Mouse (Mus musculus) kidney, adult 2 months (tissue): ENCODE data around the gene Pds5a. TPM values are rescaled to one million over a fixed set of nuclear protein-coding genes. Genes with fewer than 3 reads are reported as not detected.
"Not testable (repeated sequence)": the region's sequence is repeated elsewhere in the genome, so short reads cannot be mapped to it uniquely, and the experiment has no call there.

Experiments used
- DNase-seq: peaks from one replicate; pipeline ENCODE4 v3.0.0; 2021
- H3K27ac ChIP-seq: fragments of 200-500 bp; 2 replicates; pipeline ENCODE4 v1.5.1; 2012; ENCODE audit warnings: low read depth, low read length, control low read depth, inconsistent platforms; ENCODE audit not compliant: insufficient read depth
- H3K27me3 ChIP-seq: fragments of 200-500 bp; replicated peaks from 2 replicates; pipeline ENCODE4 v1.6.1; 2012; ENCODE audit warnings: mild to moderate bottlenecking, moderate library complexity, low read length, inconsistent platforms; ENCODE audit not compliant: control insufficient read depth, insufficient read depth
- H3K36me3 ChIP-seq: fragments of 200-500 bp; 2 replicates; pipeline ENCODE4 v1.6.1; 2012; ENCODE audit warnings: mild to moderate bottlenecking, moderate library complexity, low read length, inconsistent platforms; ENCODE audit not compliant: control insufficient read depth, insufficient read depth
- H3K4me1 ChIP-seq: fragments of 200-500 bp; 2 replicates; pipeline ENCODE4 v1.6.1; 2011; ENCODE audit warnings: low read length; ENCODE audit not compliant: control insufficient read depth, insufficient read depth
- H3K4me3 ChIP-seq: fragments of 200-500 bp; 2 replicates; pipeline ENCODE4 v1.5.1; 2011; ENCODE audit warnings: mild to moderate bottlenecking, low read depth, low read length, control low read depth; ENCODE audit not compliant: insufficient read depth
- CTCF ChIP-seq: fragments of 200-500 bp; conservative IDR thresholded peaks from 2 replicates; pipeline ENCODE4 v1.5.1; 2011; ENCODE audit warnings: low read depth, mild to moderate bottlenecking, control low read depth, low read length, moderate library complexity, mixed read lengths; ENCODE audit not compliant: insufficient read depth, insufficient read length
- POLR2A ChIP-seq: fragments of 200-500 bp; IDR thresholded peaks from one replicate; pipeline ENCODE4 v1.6.1; 2011; ENCODE audit warnings: low read depth, low read length, control low read depth
- WGBS: fragments of 180-500 bp; shearing (Covaris S2); methylation state at CpG from one replicate; pipeline ENCODE4 v1.1.7; 2018; 5-methylcytosine and 5-hydroxymethylcytosine counted together
- polyA plus RNA-seq: library from polyadenylated mRNA; depleted of rRNA; stranded (reverse); fragments of >200 nt; gene quantifications from 2 replicates; pipeline ENCODE4 v1.2.3, GENCODE M21; 2012

The Pds5a gene
- polyA plus RNA-seq, 1 experiment, result 17.3 TPM

DNA sequence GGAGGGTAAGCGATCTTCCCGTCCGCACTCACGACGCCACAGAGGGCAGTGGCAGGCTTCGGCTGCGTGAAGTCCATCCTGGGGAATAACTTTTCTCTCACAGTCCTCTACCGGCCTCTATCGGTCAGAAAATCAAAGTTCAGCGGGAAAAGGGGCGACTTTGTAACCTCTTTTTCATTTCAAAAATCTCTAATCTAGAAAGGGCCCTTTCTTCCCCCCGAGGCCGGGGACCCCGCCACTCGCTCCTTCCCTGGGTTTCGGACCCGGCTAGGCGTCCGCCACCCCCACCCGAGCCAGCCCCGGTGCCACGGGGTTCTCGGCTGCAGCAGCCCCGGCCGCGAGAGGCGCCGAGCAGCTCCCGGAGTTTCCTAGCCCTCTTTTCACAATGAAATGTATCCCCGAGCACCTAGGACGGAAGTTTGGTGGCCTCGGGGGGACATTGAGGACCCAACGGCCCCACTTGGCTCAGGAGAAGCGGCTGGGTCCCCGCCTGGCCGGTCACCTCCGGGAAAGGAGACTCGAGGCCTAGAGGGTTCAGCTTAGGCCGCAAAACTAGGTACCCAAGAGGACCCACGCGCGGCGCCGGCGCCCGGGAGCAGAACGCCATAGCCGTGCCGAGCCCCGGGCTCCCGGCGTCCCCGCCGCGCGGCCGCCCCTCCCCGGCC, 1.1 kb downstream of the Pds5a start:
- H3K4me3 ChIP-seq, result peak overlapping the region; percentile 86
- under 1% methylated on average over 58 of the region's 58 CpGs for WGBS
- H3K27ac ChIP-seq, result peak overlapping the region; percentile 53
- no peaks in the 10 kb centered on the region for H3K36me3 ChIP-seq
- peak; percentile 86 for DNase-seq
- TF ChIP-seq CTCF (peak; percentile 74), POLR2A (no peak)
- peaks cover 6% of the 10 kb centered on the region; the same call in 1 of the 2 replicates for H3K4me1 ChIP-seq
- no peaks in the 10 kb centered on the region for H3K27me3 ChIP-seq

DNA sequence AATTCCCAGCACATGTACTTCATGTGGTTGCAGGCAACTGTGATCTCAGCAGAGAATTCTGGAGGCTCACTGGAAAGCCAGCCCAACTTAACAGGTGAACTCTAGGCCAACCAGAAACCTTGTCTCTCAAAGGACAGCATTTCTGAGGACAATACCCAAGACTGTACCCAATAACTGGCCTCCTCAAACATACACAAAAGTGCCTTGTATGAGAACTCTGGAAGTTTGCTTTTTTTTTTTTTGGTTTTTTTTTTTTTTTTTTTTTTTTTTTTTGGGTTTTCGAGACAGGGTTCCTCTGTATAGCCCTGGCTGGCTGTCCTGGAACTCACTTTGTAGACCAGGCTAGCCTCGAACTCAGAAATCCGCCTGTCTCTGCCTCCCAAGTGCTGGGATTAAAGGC, 4.0 kb downstream of the Pds5a start:
- WGBS, result 67% methylated on average over 3 of the region's 3 CpGs
- H3K36me3 ChIP-seq, H3K27ac ChIP-seq, H3K27me3 ChIP-seq, DNase-seq, H3K4me1 ChIP-seq, H3K4me3 ChIP-seq: not testable (repeated sequence)

DNA sequence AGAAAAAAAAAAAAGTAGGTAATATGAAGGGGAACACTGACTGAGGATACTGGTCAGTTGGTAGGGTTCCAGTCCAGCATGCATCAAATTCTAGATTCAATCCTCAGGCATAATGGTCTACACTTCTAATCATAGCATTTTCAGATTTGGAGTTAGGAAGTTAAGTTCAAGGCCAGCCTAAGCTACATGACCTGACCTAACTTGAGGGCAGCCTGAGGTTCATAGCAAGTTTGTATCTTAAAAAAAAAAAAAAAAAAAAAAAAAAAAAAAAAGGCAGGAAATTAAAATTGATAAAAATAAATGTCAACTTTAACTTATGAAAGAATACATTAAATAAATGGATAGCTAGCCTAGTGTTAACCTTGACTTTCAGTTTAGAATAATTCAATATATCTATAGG, 5.1 kb downstream of the Pds5a start:
- no peak overlapping the region for H3K27ac ChIP-seq
- no peak overlapping the region for H3K4me3 ChIP-seq
- H3K27me3 ChIP-seq, result no peaks in the 10 kb centered on the region
- H3K36me3 ChIP-seq, result no peaks in the 10 kb centered on the region
- DNase-seq, result no peak
- TF ChIP-seq POLR2A, result no peak
- TF ChIP-seq CTCF, result no peak
- H3K4me1 ChIP-seq, result peaks cover 6% of the 10 kb centered on the region; the same call in 1 of the 2 replicates

DNA sequence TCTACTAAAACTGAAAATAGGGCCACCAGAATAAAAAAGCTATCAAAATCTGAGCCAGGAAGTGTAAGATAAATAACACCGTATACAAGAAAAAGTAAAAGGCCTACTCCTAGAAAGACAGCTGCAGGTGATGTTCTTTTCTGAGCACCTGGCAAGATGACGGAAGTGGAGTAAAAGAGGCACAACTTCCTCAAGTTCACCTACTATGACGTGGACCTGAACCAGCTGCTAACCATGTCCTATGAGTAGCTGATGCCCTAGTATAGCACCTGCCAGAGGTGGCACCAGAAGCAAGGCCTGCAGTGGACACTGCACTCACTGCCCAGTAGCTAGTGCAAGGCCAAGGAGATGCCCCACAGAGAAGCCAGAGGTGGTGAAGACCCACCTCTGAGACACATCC, 9.3 kb downstream of the Pds5a start:
- no peaks in the 10 kb centered on the region for H3K27me3 ChIP-seq
- no peaks in the 10 kb centered on the region for H3K36me3 ChIP-seq
- H3K4me3 ChIP-seq, result no peak overlapping the region
- no peak overlapping the region for H3K27ac ChIP-seq
- H3K4me1 ChIP-seq, result no peaks in the 10 kb centered on the region; the same call in 1 of the 2 replicates
- TF ChIP-seq CTCF, result no peak
- TF ChIP-seq POLR2A, result no peak
- no peak for DNase-seq
- WGBS, result 79% methylated on average over 3 of the region's 3 CpGs

DNA sequence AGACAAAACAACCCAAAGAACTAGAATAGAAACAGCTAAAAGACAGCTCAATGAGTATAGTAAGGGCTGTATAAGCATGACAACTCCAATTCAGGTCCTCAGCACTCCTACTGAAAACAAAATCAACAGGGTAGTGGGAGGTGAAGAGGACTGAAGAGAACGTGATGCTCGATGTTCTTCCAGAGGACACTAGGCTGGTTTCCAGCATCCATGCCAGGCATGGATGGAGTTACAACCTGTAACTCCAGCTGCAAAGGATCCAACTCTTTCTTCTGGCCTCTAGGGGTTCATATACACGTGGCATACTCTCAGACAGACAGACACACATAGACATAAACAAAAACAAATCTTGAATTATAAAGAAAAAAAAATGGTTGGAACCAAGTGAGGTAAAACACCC, 11.3 kb downstream of the Pds5a start:
- 55% methylated on average over 3 of the region's 3 CpGs for WGBS
- no peak overlapping the region for H3K27ac ChIP-seq
- no peaks in the 10 kb centered on the region for H3K36me3 ChIP-seq
- DNase-seq, result no peak
- no peaks in the 10 kb centered on the region for H3K27me3 ChIP-seq
- no peak overlapping the region for H3K4me3 ChIP-seq
- no peak for TF ChIP-seq CTCF
- no peak for TF ChIP-seq POLR2A
- H3K4me1 ChIP-seq, result no peaks in the 10 kb centered on the region; the same call in 1 of the 2 replicates

DNA sequence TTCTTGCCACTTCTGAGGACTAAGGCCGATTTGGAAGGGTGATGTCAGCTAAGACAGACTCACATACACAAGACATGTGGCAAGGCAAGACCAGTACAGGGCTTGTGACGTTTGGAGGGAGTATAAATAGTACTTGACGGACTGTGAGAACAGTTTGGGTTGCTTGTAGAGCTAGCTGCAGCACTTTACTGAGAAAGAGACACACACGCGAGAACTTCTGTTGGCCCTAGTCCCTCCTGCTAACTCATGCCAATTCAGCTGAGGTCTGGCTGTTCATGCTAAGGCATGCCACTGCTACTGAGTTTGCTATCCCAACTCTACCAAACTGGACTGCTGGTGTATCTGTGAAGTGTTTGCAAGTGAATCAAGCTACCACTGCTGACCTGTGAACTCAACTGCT, 19.2 kb downstream of the Pds5a start:
- Histone ChIP-seq H3K27ac (no peak overlapping the region), H3K36me3 (no peaks in the 10 kb centered on the region), H3K27me3 (no peaks in the 10 kb centered on the region), H3K4me1 (no peaks in the 10 kb centered on the region), H3K4me3 (no peak overlapping the region)
- TF ChIP-seq POLR2A (no peak), CTCF (no peak)
- DNase-seq, result no peak
- WGBS, result 74% methylated on average over 5 of the region's 5 CpGs

DNA sequence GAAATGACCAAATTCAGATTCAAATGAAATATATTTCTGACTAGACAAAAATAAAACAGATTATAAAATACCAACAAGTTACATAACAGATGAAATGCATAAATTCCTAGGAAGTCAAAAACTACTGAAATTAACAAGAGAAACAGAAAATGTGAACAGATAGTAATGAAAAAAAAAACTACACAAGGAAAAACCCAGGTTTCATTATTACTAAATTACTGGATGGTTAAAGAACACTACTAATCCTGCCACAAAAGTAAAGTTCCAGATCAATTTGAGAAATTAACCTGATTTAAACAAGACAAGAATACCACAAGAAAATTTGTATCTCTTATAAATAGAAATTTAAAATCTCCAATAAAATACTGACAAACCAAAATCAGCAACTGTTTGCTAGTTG, 25.9 kb downstream of the Pds5a start:
- Histone ChIP-seq H3K36me3 (no peaks in the 10 kb centered on the region), H3K4me1 (no peaks in the 10 kb centered on the region), H3K27ac (no peak overlapping the region), H3K4me3 (no peak overlapping the region), H3K27me3 (no peaks in the 10 kb centered on the region)
- no peak for TF ChIP-seq POLR2A
- TF ChIP-seq CTCF, result no peak
- no peak for DNase-seq

DNA sequence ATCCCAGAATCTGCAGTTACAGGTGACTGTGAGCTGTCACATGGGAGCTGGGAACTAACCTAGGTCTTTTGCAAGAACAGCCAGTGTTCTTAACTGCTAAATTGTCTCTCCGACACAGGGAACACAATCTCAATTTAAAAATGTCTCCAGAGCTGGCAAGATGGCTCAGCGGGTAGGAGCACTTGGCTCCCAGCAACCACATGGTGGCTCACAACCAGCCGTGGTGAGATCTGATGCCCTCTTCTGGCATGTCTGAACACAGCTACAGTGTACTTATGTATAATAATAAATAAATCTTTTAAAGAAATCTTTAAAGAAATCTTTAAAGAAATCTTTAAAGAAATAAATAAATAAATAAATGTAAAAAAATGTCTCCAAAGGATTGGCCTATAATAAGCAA, 30.4 kb downstream of the Pds5a start:
- Histone ChIP-seq H3K36me3 (no peaks in the 10 kb centered on the region), H3K4me3 (no peak overlapping the region), H3K4me1 (no peaks in the 10 kb centered on the region), H3K27me3 (no peaks in the 10 kb centered on the region), H3K27ac (no peak overlapping the region)
- DNase-seq, result no peak
- TF ChIP-seq CTCF, result 0 out of 2 replicates have a peak, but pooled peaks have one; percentile 8
- TF ChIP-seq POLR2A, result no peak
- 89% methylated on average over 3 of the region's 3 CpGs for WGBS
